Mouse (Mus musculus) ES-E14 (cell line): Measurements from ENCODE around the gene Rnf149. TPM values are rescaled to one million over a fixed set of nuclear protein-coding genes. Genes with fewer than 3 reads are reported as not detected.

Source experiments
- DNase-seq: peaks from one replicate; pipeline ENCODE4 v3.0.0-alpha.2; 2013; ENCODE audit warnings: low read depth, low spot score
- H3K27ac ChIP-seq: 2 replicates; pipeline ENCODE4 v1.5.1; 2012; ENCODE audit warnings: low read depth, mild to moderate bottlenecking, low read length, moderate library complexity, mixed read lengths; ENCODE audit not compliant: poor library complexity, insufficient read depth, severe bottlenecking
- H3K36me3 ChIP-seq: 2 replicates; pipeline ENCODE4 v1.6.1; 2012; ENCODE audit warnings: mild to moderate bottlenecking, low read length, moderate library complexity, mixed read lengths; ENCODE audit not compliant: control insufficient read depth, poor library complexity, insufficient read depth, severe bottlenecking
- H3K4me1 ChIP-seq, 2 experiments: fragments of 150-350 bp in 1 of 2; sonication (generic) in 1 of 2; 2 replicates each; pipeline ENCODE4 v1.6.1; 2012; ENCODE audit warnings: low read length in 2 of 2, mild to moderate bottlenecking in 1 of 2, mixed read lengths in 1 of 2; ENCODE audit not compliant: control insufficient read depth in 2 of 2, insufficient read depth in 2 of 2, poor library complexity in 1 of 2
- H3K4me3 ChIP-seq, 2 experiments: fragments of 150-350 bp in 1 of 2; sonication (generic) in 1 of 2; 2 replicates each; pipeline ENCODE4 v1.5.1; 2012; ENCODE audit warnings: low read length in 2 of 2, low read depth in 1 of 2, mild to moderate bottlenecking in 1 of 2, mixed read lengths in 1 of 2; ENCODE audit not compliant: insufficient read depth in 1 of 2, poor library complexity in 1 of 2, severe bottlenecking in 1 of 2
- H3K9ac ChIP-seq: 2 replicates; pipeline ENCODE4 v1.6.1; 2012; ENCODE audit warnings: low read depth, mild to moderate bottlenecking, low read length, mixed read lengths; ENCODE audit not compliant: poor library complexity, insufficient read depth, severe bottlenecking
- H3K9me3 ChIP-seq: fragments of 150-350 bp; sonication (generic); 2 replicates; pipeline ENCODE4 v1.6.1; 2012; ENCODE audit warnings: low read depth, mild to moderate bottlenecking, low read length; ENCODE audit not compliant: control insufficient read depth, insufficient read depth
- CHD2 ChIP-seq: IDR thresholded peaks from 2 replicates; pipeline ENCODE4 v1.6.1; 2014; ENCODE audit warnings: mild to moderate bottlenecking, low read depth, low read length, inconsistent platforms
- HCFC1 ChIP-seq: IDR thresholded peaks from 2 replicates; pipeline ENCODE4 v1.6.1; 2012; ENCODE audit warnings: low read length, inconsistent platforms, borderline replicate concordance; ENCODE audit not compliant: insufficient read depth
- MAFK ChIP-seq: IDR thresholded peaks from 2 replicates; pipeline ENCODE4 v1.6.1; 2014; ENCODE audit warnings: mild to moderate bottlenecking, low read depth, low read length, inconsistent platforms; ENCODE audit not compliant: insufficient read depth
- ZC3H11A ChIP-seq: IDR thresholded peaks from 2 replicates; pipeline ENCODE4 v1.6.1; 2012; ENCODE audit warnings: low read depth, mild to moderate bottlenecking, inconsistent platforms, low read length, borderline replicate concordance
- ZNF384 ChIP-seq: IDR thresholded peaks from 2 replicates; pipeline ENCODE4 v1.6.1; 2012; ENCODE audit warnings: low read depth, low read length, inconsistent platforms
- in situ Hi-C, 2 experiments: fragments of 600-800 bp; cut with MboI; formaldehyde crosslinking; loops; one replicate each; pipeline ENCODE4 v1.15.1; 2025; ENCODE audit warnings: low sequenced_read_pairs in 2 of 2, inconsistent platforms in 1 of 2; ENCODE audit not compliant: unreplicated experiment in 2 of 2
- total RNA-seq: library from RNA; depleted of rRNA; stranded (reverse); fragments of 300-350 nt; gene quantifications from 2 replicates; pipeline ENCODE4 v1.2.3, GENCODE M21; 2012; rRNA removed

Gene Rnf149
- total RNA-seq: 57.6 and 61.7 TPM in 2 replicates

DNA sequence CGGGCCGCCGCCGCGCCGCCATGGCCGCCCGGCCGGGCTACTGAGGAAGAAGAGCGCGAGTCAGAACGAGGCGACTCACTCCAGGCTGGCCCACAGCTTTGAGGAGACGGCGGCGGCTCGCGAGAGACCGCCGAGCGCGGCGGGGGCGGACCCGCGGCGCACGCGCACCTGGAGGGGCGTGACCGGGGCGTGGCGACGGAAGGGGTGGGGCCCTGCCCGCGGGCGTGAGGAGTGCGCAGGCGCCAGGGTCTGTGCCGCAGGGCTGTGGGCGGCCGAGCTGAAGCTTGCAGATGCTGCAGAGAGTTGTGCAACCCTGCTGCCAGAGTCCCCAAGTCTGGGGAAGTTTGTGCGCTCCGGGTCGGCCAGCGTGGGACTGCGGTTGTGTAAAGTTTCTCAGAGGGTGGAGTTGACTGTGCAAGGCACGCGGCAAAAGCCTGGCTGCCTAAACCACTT is at the start of gene Rnf149:
Gene Rnf149, minus strand, starts transcription at position 153 of the 453 bp plus-strand sequence.
- Histone ChIP-seq H3K27ac (peak within 1 kb of the TSS; percentile 70; the same call in 1 of the 2 replicates), H3K36me3 (no peaks in the 10 kb centered on the region), H3K9ac (peak within 1 kb of the TSS; percentile 94), H3K4me3 (peak within 1 kb of the TSS; percentile 91), H3K4me1 (peaks cover 0 to 5% of the 10 kb centered on the region in 2 experiments; a peak in 2 of 4 replicates), H3K9me3 (no peaks in the 10 kb centered on the region)
- in situ Hi-C loops: no loop called here
- TF ChIP-seq MAFK: no peak
- TF ChIP-seq CHD2: peak; percentile 39; the same call in 1 of the 2 replicates
- peak; percentile 76 for DNase-seq

DNA sequence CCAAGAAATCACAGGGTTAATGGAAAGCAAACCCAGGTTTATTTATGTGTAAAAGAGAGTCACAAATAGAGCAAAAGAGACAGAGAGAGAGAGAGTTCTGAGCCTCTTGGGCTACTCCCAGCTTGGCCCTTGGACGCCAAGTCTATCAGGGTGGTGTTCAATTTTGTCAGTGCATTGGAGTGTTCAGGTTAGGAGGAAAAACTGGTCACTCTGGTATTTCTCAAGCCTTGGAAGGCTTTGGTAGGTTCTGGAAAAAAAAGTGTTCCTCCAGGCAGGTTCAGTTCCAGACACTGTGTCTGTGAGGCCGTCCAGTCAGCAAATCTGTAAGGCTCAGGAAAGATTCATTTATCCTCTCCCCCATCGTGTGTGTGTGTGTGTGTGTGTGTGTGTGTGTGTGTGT is 48.3 kb upstream of the Rnf149 start:
- Histone ChIP-seq H3K27ac (no peak overlapping the region), H3K9ac (no peak overlapping the region), H3K36me3 (no peaks in the 10 kb centered on the region), H3K4me3 (no peak overlapping the region), H3K9me3 (no peaks in the 10 kb centered on the region), H3K4me1 (peaks cover 0 to 2% of the 10 kb centered on the region in 2 experiments; a peak in 2 of 4 replicates)
- in situ Hi-C loops: no loop called here
- TF ChIP-seq ZC3H11A: no peak
- no peak for TF ChIP-seq HCFC1
- no peak for TF ChIP-seq CHD2
- no peak for TF ChIP-seq MAFK
- TF ChIP-seq ZNF384: no peak
- no peak for DNase-seq

DNA sequence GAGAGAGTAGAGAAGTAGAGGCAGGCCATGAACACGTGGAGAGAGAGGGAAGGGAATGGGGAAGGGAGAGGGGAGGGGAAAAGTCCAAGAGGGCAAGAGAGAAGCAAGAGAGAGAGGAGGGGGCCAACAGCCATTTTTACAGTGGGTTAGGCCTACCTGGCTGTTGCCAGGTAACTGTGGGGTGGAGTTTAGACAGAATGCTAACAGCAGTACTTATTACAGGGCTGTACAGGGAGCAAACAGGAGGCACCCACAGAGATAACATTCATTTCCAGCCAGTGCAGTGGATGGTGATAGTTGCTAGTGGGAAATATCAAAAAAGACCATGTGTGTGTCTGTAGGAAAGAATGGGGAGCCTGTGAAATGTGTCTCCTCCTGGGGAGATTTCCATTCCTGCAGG is 46.5 kb upstream of the Rnf149 start:
- no peak overlapping the region for H3K27ac ChIP-seq
- no peak for DNase-seq
- H3K9me3 ChIP-seq: no peaks in the 10 kb centered on the region
- H3K4me1 ChIP-seq: peaks cover 0 to 2% of the 10 kb centered on the region in 2 experiments; a peak in 2 of 4 replicates
- in situ Hi-C loops: no loop called here
- TF ChIP-seq CHD2 (no peak), MAFK (no peak), ZC3H11A (no peak), ZNF384 (no peak), HCFC1 (no peak)
- H3K9ac ChIP-seq: no peak overlapping the region
- no peaks in the 10 kb centered on the region for H3K36me3 ChIP-seq
- no peak overlapping the region for H3K4me3 ChIP-seq

DNA sequence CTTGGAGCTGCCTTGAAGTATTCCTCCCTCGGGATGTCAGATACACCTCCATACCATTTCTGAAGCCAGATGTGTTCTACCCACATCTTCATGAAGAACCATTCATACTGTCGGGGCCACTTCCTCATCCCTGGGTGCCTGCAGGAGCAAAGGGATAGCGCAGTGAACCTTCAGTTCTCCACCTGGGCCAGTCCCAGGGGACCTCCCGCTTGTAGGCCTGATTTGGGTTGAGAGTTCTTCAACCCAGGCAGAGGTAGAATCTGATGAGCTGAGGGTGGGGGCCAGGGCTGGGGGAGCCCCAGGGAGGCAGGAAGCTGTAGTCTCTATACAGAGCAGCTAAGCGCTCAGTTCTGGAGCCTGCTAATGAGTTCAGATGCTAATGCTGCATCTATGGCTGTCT is 45.9 kb upstream of the Rnf149 start:
- H3K9me3 ChIP-seq: no peaks in the 10 kb centered on the region

GRCm38 (mm10) chr1:39618524-39618923 is 41.3 kb upstream of the Rnf149 start:
- no peak for DNase-seq
- in situ Hi-C loops: no loop called here
- no peak overlapping the region for H3K27ac ChIP-seq
- no peaks in the 10 kb centered on the region for H3K9me3 ChIP-seq
- no peak overlapping the region for H3K4me3 ChIP-seq
- H3K36me3 ChIP-seq: no peaks in the 10 kb centered on the region
- TF ChIP-seq MAFK (no peak), CHD2 (no peak), ZNF384 (no peak), ZC3H11A (no peak), HCFC1 (no peak)
- H3K9ac ChIP-seq: no peak overlapping the region
- H3K4me1 ChIP-seq: peaks cover 0 to 8% of the 10 kb centered on the region in 2 experiments; a peak in 2 of 4 replicates

More for the DNA sequence above, 45.9 kb upstream of the Rnf149 start:
- no peak overlapping the region for H3K4me3 ChIP-seq
- TF ChIP-seq ZC3H11A (no peak), CHD2 (no peak), ZNF384 (no peak), MAFK (no peak), HCFC1 (no peak)
- no peak for DNase-seq
- H3K9ac ChIP-seq: no peak overlapping the region
- no peak overlapping the region for H3K27ac ChIP-seq
- H3K4me1 ChIP-seq: peaks cover 0 to 2% of the 10 kb centered on the region in 2 experiments; a peak in 2 of 4 replicates
- in situ Hi-C loops: no loop called here
- H3K36me3 ChIP-seq: no peaks in the 10 kb centered on the region
